Mouse (Mus musculus): ENCODE measurements at regions not wholly inside any gene's neighbourhood (a gene's known extent, or its start where the extent isn't known, plus 50 kb on each side); places are given as distances from the start of the nearest gene placed in this dataset.
"Not testable (repeated sequence)": the region's sequence is repeated elsewhere in the genome, so short reads cannot be mapped to it uniquely, and the experiment has no call there.

DNA sequence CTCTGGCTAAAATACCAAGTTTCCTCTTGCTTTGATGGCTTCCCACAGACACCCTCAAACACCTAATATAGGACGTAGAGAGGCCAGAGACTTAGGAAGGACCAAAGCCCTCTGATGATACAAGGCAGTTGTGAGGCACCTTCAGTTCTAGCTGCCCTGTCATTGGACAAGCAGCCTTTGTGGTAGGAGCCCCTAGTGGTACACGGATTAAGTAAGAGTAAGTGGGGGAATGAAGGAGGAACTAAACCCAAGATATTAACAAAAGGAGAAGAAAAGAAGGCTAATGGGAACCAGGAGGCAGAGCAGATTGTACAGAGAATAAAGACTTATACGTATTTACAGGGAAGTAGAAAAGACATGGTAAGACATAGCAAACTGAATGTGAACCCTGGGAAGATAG lies 352.3 kb upstream of the Tmco5 start:
- DNase-seq (ENCODE audit: low read depth, low spot score): not testable (repeated sequence)

GRCm38 (mm10) chr2:116536453-116536852 lies 342.0 kb upstream of the Tmco5 start:
- DNase-seq (ENCODE audit: low read depth, low spot score): no peak

GRCm38 (mm10) chr2:116559350-116559749 lies 319.1 kb upstream of the Tmco5 start:
- no peak for DNase-seq (ENCODE audit: low read depth, low spot score)

- no peak for DNase-seq (ENCODE audit: low read depth, low spot score)
Measured at GRCm38 (mm10) chr2:116583989-116584388, 294.5 kb upstream of the Tmco5 start.

GRCm38 (mm10) chr2:116586203-116586959 lies 292.1 kb upstream of the Tmco5 start:
- no peak for DNase-seq (ENCODE audit: low read depth, low spot score)

DNA sequence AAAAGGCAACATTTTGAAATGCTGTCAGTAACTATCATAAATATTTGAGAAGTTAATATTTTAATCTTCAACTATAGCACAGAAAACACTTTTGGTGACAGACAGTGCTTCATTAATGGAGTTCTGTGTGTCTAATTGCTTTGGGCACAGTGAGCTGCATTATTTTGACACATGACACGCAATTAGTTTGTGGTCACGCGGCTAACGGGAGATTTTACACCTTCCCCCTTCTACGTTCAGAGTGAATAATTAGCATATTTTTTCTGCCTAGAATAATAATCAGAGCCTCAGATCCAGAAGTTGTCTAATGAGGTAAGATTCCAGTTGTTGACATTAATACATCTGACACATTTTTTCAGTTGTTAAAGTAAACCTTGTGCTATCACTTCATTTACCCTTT lies 272.6 kb upstream of the Tmco5 start:
- no peak for DNase-seq (ENCODE audit: low read depth, low spot score)

- DNase-seq (ENCODE audit: low read depth, low spot score): no peak
Measured at GRCm38 (mm10) chr2:116639935-116640334, 238.6 kb upstream of the Tmco5 start.

DNA sequence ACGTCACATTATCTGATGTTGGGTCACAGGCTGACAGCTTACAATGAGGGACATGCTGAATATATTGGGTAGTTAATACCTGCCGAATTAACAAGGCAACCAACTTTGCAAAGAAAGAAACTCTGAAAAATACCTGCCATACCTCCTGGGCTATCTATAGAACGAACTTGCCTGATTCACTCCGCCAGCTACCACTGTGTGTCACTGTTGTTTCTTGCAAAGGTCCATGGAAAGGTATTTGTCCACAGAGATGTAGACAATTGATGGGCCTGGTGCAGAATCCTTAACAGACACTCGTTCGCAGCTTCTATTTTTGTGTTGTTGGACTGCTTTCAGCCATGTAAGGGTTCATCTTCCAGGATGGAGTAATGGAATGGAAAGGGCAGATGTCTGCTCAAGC lies 226.4 kb upstream of the Tmco5 start:
- DNase-seq (ENCODE audit: low read depth, low spot score): no peak

DNA sequence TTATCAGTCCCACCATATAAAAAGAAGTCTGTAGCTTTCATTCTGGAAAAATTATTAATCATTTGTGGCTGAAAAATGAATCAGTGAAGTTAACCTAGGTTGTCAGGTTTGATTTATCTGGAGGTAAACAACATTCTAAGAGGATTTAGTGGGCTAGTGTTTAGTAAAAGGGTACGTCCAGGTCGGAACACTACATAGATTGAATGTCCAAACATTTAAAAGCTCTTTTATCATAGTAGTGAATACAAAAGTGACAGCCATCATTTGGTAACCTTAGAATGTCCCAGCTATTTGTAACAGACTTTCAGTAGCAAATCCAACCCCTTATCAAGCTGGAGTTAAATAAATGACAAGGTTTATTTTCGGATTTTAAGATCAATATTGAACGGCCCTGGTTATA lies 192.7 kb upstream of the Tmco5 start:
- no peak for DNase-seq (ENCODE audit: low read depth, low spot score)

DNA sequence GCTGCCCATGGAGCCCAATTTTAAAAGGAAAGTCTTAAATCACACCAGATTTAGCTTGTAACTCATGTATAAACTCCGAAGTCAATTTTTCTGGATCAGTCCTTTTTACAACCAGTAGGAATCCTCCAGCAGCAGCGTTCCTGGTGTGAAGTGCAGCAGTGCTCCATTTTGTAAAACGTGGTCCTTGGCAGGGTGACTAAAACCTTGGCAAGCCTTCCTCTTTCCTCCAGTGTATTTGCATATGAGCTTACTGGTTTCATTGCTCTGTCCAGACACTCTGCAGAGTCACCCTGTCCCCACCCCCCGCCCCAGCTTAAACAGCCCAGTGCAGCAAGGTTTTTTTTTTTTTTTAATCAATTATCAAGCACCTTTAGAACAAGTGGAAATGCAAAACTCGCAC lies 180.9 kb upstream of the Tmco5 start:
- no peak for DNase-seq (ENCODE audit: low read depth, low spot score)

DNA sequence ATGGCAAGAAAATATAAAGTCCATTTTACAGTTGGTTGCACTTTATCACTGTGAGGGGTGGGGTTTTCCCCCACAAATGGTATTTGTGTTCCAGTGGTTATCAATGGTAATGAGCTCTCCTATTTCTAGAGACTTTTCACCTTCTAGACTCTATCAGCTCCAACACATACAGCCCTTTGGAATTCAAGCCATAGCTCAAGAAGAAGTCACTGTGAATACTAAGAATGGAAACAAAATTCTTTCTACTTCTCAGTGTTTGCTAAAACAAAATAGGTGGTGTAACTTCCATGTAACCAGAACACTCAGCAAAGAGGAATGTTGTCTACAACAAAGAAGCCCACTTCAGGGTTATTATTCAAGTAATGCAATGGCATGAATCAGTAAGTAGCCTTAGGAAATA lies 173.8 kb upstream of the Tmco5 start:
- DNase-seq (ENCODE audit: low read depth, low spot score): no peak

DNA sequence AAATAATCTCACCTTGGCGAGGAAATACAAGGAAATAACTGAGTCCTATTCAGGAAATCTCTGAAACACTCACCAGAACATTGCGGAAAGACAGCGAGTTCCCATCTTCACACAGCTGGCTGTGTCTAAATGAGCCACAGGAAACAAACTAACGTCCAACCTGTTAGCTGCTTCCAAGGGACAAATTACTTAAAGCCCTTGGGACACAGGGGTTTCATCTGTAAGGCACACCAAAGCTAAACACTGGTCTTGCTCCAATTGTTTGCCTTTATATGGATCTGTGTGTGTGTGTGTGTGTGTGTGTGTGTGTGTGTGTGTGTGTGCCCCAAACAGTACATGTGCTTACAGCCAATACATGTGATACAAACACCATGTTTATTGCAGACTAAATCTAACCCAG lies 168.9 kb upstream of the Tmco5 start:
- DNase-seq (ENCODE audit: low read depth, low spot score): no peak

DNA sequence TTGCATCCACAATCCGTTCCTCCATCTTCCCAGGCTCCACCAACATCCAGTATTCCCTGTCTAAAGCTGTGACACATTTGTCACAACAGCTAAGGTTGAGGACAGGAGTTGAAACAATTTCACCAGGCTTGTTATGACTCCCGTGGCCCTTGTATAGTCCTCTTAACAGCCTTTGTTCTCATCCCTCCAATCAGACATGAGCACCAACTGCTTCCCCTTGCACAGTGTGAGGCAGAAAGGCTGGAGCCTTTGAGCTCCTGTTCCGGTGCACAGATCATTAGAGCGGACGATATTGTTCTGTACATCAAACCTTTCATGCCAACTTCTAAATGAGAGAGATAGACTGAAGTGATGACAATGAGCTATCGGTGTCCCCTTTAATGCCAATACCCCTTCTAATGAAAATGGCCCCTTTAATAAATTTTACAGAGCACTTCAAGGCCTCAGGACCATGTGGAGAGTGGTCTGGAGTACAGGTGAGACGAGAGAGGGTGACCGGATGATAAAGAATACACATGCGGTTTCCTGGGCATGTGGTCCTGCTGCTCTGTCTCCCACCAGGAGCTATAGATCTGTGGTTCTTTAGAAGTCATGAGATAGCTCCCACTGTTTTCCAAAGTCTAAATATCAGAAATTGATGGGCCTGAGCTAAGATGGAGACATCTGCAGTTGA lies 161.8 kb upstream of the Tmco5 start:
- DNase-seq (ENCODE audit: low read depth, low spot score): no peak

GRCm38 (mm10) chr2:116718637-116719036 lies 159.9 kb upstream of the Tmco5 start:
- no peak for DNase-seq (ENCODE audit: low read depth, low spot score)

DNA sequence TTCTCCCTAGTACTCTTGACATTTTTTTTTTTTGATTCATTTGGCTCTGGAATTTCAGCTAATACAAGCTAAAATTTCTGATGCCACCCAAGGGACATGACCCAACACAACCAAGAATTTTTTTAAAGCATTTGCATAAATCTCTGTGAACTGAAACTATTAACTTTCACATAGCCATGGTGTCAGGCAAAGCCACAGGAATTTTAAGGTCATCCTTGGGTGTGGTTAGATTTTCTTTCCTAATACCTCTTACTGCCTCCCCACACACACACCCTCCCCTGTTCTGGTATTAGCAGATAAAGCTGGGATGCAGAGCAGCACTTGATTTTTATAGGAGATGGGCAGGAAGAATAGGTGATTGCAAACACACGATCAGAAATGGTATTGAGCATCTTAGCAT lies 150.9 kb upstream of the Tmco5 start:
- no peak for DNase-seq (ENCODE audit: low read depth, low spot score)

DNA sequence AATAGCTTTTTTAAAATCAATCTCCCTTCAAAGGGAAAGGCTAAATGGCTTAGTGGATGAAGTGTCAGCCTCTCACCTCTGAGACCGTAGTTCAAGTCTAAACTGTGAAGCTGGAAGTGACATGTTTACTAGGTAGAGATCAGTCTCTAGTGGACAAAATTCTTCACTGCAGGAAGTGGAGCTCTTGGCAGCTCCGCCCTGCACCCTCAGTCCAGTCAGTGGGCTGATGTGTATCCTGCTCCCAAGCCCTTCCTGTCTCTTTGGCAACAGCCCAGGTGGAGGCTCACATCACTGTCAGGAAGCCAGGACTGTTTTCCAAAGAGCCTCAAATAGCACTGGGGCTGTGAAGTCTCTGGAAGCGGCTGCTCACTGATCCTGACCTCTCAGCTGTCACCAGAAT lies 142.8 kb upstream of the Tmco5 start:
- DNase-seq (ENCODE audit: low read depth, low spot score): no peak

GRCm38 (mm10) chr2:116768459-116769047 lies 109.9 kb upstream of the Tmco5 start:
- DNase-seq (ENCODE audit: low read depth, low spot score): no peak

- no peak for DNase-seq (ENCODE audit: low read depth, low spot score)
Measured at GRCm38 (mm10) chr2:116769186-116769585, 109.3 kb upstream of the Tmco5 start.

- DNase-seq (ENCODE audit: low read depth, low spot score): no peak
Measured at GRCm38 (mm10) chr2:116772569-116772968, 105.9 kb upstream of the Tmco5 start.

DNA sequence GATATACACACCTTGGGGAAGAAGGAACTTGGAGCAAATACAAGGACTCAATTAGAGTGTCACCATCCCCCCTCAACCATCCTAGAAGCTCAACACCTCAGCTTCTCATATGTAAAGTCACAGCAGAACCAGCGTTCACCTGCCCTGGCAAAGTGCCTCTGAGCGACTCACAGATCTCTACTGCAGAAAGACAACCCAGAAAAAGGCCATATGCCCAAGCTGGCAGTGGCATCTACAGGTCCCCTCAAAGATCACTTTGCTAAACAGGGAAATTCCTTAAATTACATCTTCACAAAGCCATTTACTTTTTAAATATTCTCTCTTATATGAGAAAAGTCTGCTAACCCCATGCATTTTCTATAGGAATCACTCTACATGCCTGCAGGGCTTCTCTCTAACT lies 78.3 kb upstream of the Tmco5 start:
- DNase-seq (ENCODE audit: low read depth, low spot score): no peak

DNA sequence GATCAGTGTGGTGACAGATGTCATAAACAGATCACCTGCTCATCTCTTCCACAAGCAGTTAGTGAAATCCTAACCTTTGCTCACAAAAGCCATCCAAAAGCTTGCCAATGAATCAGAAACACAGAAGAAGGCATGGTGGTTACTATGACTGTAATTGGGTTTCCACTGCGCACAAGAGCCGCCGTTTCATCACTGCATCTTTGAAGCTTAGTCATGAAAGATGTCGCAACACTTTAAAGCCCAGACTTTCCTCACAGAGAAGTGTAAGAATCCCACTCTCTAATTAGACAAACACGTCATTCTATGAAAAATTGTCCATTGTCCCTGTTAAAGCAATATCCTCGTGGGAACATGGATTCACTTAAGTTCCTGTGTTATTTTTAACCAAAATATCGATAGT lies 76.9 kb upstream of the Tmco5 start:
- no peak for DNase-seq (ENCODE audit: low read depth, low spot score)

- DNase-seq (ENCODE audit: low read depth, low spot score): no peak
Measured at GRCm38 (mm10) chr2:116807207-116807606, 71.3 kb upstream of the Tmco5 start.

DNA sequence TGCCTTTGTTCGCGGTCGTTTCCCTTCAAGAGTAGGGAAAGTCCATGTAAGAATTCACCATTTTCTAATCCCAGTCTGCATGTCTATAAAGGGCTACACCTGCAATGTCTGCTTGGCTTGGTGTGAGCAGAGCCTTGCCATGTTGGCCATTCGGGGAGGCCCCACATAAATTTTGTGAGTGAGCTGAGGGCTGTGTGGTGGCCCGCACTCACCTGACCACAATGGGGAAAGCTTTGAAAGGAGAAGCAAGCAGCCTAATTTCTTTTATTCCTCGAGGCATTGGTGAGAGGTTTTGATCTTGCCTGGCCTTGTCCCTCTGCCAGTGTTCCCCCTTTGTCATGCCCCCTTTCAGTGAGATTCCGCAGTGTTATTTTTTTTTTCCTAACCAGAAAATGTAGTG lies 70.9 kb upstream of the Tmco5 start:
- no peak for DNase-seq (ENCODE audit: low read depth, low spot score)

Data from retina, postnatal 7 days (tissue).